Mouse (Mus musculus) spleen, adult 2 months (tissue): ENCODE results near the gene Btf3l4.

Source experiments
- CTCF ChIP-seq: fragments of 200-500 bp; IDR thresholded peaks from 2 replicates; pipeline ENCODE4 v1.5.1; 2011; ENCODE audit warnings: mild to moderate bottlenecking, inconsistent platforms; ENCODE audit not compliant: insufficient read depth, insufficient read length, insufficient replicate concordance; ENCODE audit errors: extremely low read depth
- POLR2A ChIP-seq: fragments of 200-500 bp; IDR thresholded peaks from 2 replicates; pipeline ENCODE4 v1.6.1; 2011; ENCODE audit warnings: low read depth, low read length, inconsistent platforms

DNA sequence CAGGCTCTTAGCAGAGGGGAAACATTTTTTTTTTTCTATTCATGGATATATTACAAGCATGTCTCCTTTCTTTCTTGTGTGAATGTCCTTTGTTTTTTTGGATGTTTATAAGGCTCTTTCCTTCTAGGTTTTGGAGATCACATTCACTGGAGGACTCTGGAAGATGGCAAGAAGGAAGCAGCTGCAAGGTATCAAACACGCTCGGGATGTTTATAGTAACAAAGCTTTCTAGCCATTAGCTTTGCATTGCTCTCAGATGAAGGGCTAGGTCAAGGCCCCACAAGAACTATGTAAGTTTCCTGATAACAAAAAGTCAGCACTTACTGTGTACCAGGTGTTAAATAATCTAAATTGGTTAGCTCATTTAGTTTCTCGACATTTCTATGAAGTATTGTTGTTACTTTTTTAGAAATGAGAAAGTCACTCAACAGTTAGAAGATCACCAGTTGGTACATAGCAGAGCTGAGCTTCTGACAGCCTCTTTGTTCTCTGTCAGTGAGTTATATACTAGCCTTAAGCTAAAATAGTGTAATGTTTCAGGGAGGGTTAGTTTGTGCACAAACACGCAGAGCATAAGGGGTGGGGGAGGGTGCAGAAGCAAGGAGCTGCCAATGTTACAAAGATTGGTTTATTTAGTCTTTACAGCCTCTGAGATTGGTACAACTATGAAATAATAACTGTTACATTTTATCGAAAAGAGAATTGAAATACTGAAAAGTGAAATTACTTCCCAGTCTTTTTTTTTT lies 12.6 kb upstream of the Btf3l4 start:
- no peak for TF ChIP-seq CTCF
- TF ChIP-seq POLR2A, result no peak
